Mouse (Mus musculus): ENCODE measurements around the gene Tom1l2. TPM values are rescaled to one million over a fixed set of nuclear protein-coding genes. Genes with fewer than 3 reads are reported as not detected.

Tom1l2 gene
- polyA plus RNA-seq, 1 experiment = 22.3 TPM

GRCm38 (mm10) chr11:60195108-60195507 lies 157.6 kb downstream of the Tom1l2 start:
- no peaks in the 10 kb centered on the region for H3K4me1 ChIP-seq (ENCODE audit: control insufficient read depth, insufficient read depth, low read length)
- H3K4me3 ChIP-seq (ENCODE audit: control insufficient read depth, low read depth, low read length) = no peak overlapping the region
- H3K27ac ChIP-seq (ENCODE audit: control insufficient read depth, insufficient read depth, low read depth, low read length) = no peak overlapping the region
- TF ChIP-seq POLR2A (IDR thresholded peaks at IDR 0.05; ENCODE audit: control insufficient read depth, low read depth, low read length) (no peak), CTCF (IDR thresholded peaks at IDR 0.05; ENCODE audit: control insufficient read depth, insufficient read depth, insufficient replicate concordance, low read depth, low read length) (0 out of 2 replicates have a peak, but pooled peaks have one; percentile 10)
- H3K36me3 ChIP-seq (ENCODE audit: control insufficient read depth, insufficient read depth, low read length) = no peaks in the 10 kb centered on the region
- H3K27me3 ChIP-seq (ENCODE audit: control insufficient read depth, insufficient read depth, low read length) = no peaks in the 10 kb centered on the region

GRCm38 (mm10) chr11:60193556-60193955 lies 159.1 kb downstream of the Tom1l2 start:
- no peaks in the 10 kb centered on the region for H3K36me3 ChIP-seq (ENCODE audit: control insufficient read depth, insufficient read depth, low read length)
- H3K27me3 ChIP-seq (ENCODE audit: control insufficient read depth, insufficient read depth, low read length) = no peaks in the 10 kb centered on the region
- no peak overlapping the region for H3K4me3 ChIP-seq (ENCODE audit: control insufficient read depth, low read depth, low read length)
- TF ChIP-seq CTCF (IDR thresholded peaks at IDR 0.05; ENCODE audit: control insufficient read depth, insufficient read depth, insufficient replicate concordance, low read depth, low read length) = no peak
- TF ChIP-seq POLR2A (IDR thresholded peaks at IDR 0.05; ENCODE audit: control insufficient read depth, low read depth, low read length) = no peak
- H3K27ac ChIP-seq (ENCODE audit: control insufficient read depth, insufficient read depth, low read depth, low read length) = no peak overlapping the region
- H3K4me1 ChIP-seq (ENCODE audit: control insufficient read depth, insufficient read depth, low read length) = peaks cover 3% of the 10 kb centered on the region; the same call in 1 of the 2 replicates

GRCm38 (mm10) chr11:60192534-60192933 lies 160.2 kb downstream of the Tom1l2 start:
- no peaks in the 10 kb centered on the region for H3K36me3 ChIP-seq (ENCODE audit: control insufficient read depth, insufficient read depth, low read length)
- no peak overlapping the region for H3K4me3 ChIP-seq (ENCODE audit: control insufficient read depth, low read depth, low read length)
- H3K27ac ChIP-seq (ENCODE audit: control insufficient read depth, insufficient read depth, low read depth, low read length) = no peak overlapping the region
- H3K27me3 ChIP-seq (ENCODE audit: control insufficient read depth, insufficient read depth, low read length) = no peaks in the 10 kb centered on the region
- TF ChIP-seq CTCF (IDR thresholded peaks at IDR 0.05; ENCODE audit: control insufficient read depth, insufficient read depth, insufficient replicate concordance, low read depth, low read length) = no peak
- TF ChIP-seq POLR2A (IDR thresholded peaks at IDR 0.05; ENCODE audit: control insufficient read depth, low read depth, low read length) = no peak
- peaks cover 3% of the 10 kb centered on the region; the same call in 1 of the 2 replicates for H3K4me1 ChIP-seq (ENCODE audit: control insufficient read depth, insufficient read depth, low read length)

GRCm38 (mm10) chr11:60190055-60190641 lies 162.6 kb downstream of the Tom1l2 start:
- TF ChIP-seq POLR2A (IDR thresholded peaks at IDR 0.05; ENCODE audit: control insufficient read depth, low read depth, low read length) = no peak
- no peak for TF ChIP-seq CTCF (IDR thresholded peaks at IDR 0.05; ENCODE audit: control insufficient read depth, insufficient read depth, insufficient replicate concordance, low read depth, low read length)
- Histone ChIP-seq H3K4me3 (ENCODE audit: control insufficient read depth, low read depth, low read length) (no peak overlapping the region), H3K36me3 (ENCODE audit: control insufficient read depth, insufficient read depth, low read length) (no peaks in the 10 kb centered on the region), H3K27me3 (ENCODE audit: control insufficient read depth, insufficient read depth, low read length) (no peaks in the 10 kb centered on the region), H3K4me1 (ENCODE audit: control insufficient read depth, insufficient read depth, low read length) (peaks cover 3% of the 10 kb centered on the region; the same call in 1 of the 2 replicates), H3K27ac (ENCODE audit: control insufficient read depth, insufficient read depth, low read depth, low read length) (no peak overlapping the region)

- H3K36me3 ChIP-seq (ENCODE audit: control insufficient read depth, insufficient read depth, low read length) = no peaks in the 10 kb centered on the region
- H3K4me1 ChIP-seq (ENCODE audit: control insufficient read depth, insufficient read depth, low read length) = peaks cover 3% of the 10 kb centered on the region; the same call in 1 of the 2 replicates
- no peak overlapping the region for H3K4me3 ChIP-seq (ENCODE audit: control insufficient read depth, low read depth, low read length)
- TF ChIP-seq POLR2A (IDR thresholded peaks at IDR 0.05; ENCODE audit: control insufficient read depth, low read depth, low read length) = no peak
- no peak for TF ChIP-seq CTCF (IDR thresholded peaks at IDR 0.05; ENCODE audit: control insufficient read depth, insufficient read depth, insufficient replicate concordance, low read depth, low read length)
- no peaks in the 10 kb centered on the region for H3K27me3 ChIP-seq (ENCODE audit: control insufficient read depth, insufficient read depth, low read length)
- 0 out of 2 replicates have a peak overlapping the region, but pooled peaks have one; percentile 14 for H3K27ac ChIP-seq (ENCODE audit: control insufficient read depth, insufficient read depth, low read depth, low read length)
These were observed 163.1 kb downstream of the Tom1l2 start for GRCm38 (mm10) chr11:60189501-60190040.

- TF ChIP-seq POLR2A (IDR thresholded peaks at IDR 0.05; ENCODE audit: control insufficient read depth, low read depth, low read length) = no peak
- no peak for TF ChIP-seq CTCF (IDR thresholded peaks at IDR 0.05; ENCODE audit: control insufficient read depth, insufficient read depth, insufficient replicate concordance, low read depth, low read length)
- H3K27me3 ChIP-seq (ENCODE audit: control insufficient read depth, insufficient read depth, low read length) = no peaks in the 10 kb centered on the region
- H3K36me3 ChIP-seq (ENCODE audit: control insufficient read depth, insufficient read depth, low read length) = no peaks in the 10 kb centered on the region
- H3K27ac ChIP-seq (ENCODE audit: control insufficient read depth, insufficient read depth, low read depth, low read length) = no peak overlapping the region
- no peak overlapping the region; the same call in 1 of the 2 replicates for H3K4me3 ChIP-seq (ENCODE audit: control insufficient read depth, low read depth, low read length)
- peaks cover 3% of the 10 kb centered on the region; the same call in 1 of the 2 replicates for H3K4me1 ChIP-seq (ENCODE audit: control insufficient read depth, insufficient read depth, low read length)
These were observed 164.3 kb downstream of the Tom1l2 start for GRCm38 (mm10) chr11:60188275-60188853.

- no peaks in the 10 kb centered on the region for H3K36me3 ChIP-seq (ENCODE audit: control insufficient read depth, insufficient read depth, low read length)
- no peaks in the 10 kb centered on the region for H3K27me3 ChIP-seq (ENCODE audit: control insufficient read depth, insufficient read depth, low read length)
- H3K4me3 ChIP-seq (ENCODE audit: control insufficient read depth, low read depth, low read length) = no peak overlapping the region
- peaks cover 3% of the 10 kb centered on the region for H3K4me1 ChIP-seq (ENCODE audit: control insufficient read depth, insufficient read depth, low read length)
- TF ChIP-seq CTCF (IDR thresholded peaks at IDR 0.05; ENCODE audit: control insufficient read depth, insufficient read depth, insufficient replicate concordance, low read depth, low read length) (no peak), POLR2A (IDR thresholded peaks at IDR 0.05; ENCODE audit: control insufficient read depth, low read depth, low read length) (no peak)
- H3K27ac ChIP-seq (ENCODE audit: control insufficient read depth, insufficient read depth, low read depth, low read length) = no peak overlapping the region
These were observed 165.6 kb downstream of the Tom1l2 start for GRCm38 (mm10) chr11:60187070-60187469.

Data from testis, adult 2 months (tissue).